Mouse (Mus musculus) brain, adult 2 months (tissue): ENCODE measurements around the gene Nsmce4a.

Experiments
- DNase-seq: peaks from one replicate; pipeline ENCODE4 v3.0.0; 2011; ENCODE audit warnings: low read depth, low spot score

The Nsmce4a gene

DNA sequence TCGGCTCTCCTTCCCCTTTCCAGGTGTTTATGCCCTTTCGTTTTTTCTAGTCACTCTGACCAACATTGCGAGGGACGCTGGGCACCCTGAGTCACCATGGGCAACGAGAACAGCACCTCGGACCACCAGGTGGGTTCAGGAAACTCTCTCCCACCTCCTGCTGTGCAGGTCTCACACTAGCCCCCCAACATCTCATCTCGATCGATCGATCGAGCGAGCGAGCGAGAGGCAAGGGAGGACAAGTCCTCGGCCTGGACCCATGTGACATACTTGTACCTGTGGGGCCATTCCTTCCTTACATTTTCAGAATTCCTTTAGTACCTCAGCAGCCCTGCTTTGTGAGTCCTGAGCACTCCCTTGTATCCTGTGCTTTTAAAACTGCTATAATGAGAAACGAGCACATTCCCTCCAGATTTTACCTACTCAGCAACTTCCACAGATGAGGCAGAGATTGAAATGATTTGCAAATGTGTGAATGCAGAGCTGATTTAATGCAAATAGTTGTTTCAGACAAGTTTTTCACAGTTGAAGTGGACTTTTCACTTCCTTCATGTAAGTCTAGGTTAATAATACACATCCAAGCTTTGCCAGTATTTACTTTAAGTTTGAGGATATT, 4.6 kb upstream of the Nsmce4a start, which contains the start of gene Tacc2:
Tacc2 (plus strand) TSS at position 51 of the 616 bp plus-strand sequence.
- DNase-seq = no peak

DNA sequence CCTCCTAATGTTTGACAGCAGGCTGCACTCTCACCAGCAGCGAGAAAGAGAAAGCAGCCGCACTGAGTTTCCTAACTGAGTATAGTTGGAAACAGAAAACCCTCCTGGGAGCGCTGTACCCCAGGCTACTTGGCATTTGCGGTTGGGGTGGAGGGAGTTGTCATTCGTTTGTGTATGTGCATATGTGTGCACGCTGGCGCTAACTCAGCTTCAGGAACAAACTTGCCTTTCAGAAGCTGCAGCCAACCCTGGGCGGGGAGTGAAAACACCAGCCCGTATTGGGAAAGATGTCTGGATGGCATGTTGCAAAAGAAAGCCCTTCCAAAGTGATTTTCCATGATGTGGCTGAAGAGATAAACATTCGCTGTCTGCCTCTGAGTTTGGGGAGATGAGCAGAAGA, 4.1 kb upstream of the Nsmce4a start:
- peak; percentile 47 for DNase-seq

DNA sequence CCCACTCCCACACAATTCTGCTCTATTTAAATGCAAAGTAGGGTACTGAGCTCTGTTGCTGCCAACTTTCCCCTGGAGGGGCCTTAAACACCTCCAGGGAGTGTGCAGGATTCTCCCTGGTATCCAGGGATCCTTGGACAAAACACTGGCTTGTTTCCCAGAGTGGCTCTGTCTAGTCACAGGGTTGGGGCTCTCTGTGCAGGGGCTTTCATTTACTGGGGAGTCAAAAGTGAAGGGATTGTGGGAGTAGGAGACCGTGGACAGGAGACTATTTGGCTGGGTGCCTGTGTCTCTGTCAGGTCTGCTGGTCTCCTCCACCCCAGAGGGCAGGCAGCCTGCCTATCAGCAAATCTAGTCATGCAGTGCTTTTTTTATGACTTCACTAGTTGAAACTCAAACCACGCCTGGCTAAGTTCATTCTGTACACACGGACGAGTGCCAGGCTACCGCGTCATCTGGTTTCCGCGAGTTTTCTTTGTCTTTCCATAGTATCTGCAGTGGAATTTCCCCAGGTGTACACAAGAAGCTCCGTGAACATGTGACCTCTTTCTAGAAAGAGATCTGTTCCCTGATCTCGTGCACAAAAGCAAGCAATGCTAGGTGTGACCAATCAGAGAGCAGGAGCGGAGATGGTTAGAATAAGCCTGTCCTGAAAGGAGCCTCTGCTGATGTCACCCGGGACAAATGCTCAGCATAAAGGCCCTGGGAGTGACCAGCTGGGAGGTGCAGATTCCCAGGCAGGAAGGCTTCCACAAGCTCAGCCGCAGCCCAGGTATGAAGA, 1.5 kb upstream of the Nsmce4a start:
- DNase-seq = peak; percentile 70

DNA sequence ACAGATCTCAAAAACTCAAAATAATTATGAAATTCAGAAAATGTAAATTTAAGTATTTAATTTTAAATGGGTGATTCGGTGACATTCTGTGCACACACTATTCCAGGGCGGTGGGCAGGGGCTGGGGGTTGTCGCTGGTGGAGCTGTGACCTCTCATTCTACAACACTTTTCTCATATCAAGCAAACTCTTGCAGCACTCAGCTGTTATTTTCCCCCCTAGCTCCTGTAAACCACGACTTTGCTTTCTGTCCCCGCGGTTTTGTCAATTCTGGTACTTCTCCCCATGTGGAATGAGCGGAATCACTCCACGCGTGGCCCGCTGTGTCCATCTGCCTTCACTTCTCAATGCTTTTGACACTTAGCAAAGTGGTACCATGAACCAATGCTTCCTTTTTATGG, 828 bp upstream of the Nsmce4a start:
- no peak for DNase-seq

DNA sequence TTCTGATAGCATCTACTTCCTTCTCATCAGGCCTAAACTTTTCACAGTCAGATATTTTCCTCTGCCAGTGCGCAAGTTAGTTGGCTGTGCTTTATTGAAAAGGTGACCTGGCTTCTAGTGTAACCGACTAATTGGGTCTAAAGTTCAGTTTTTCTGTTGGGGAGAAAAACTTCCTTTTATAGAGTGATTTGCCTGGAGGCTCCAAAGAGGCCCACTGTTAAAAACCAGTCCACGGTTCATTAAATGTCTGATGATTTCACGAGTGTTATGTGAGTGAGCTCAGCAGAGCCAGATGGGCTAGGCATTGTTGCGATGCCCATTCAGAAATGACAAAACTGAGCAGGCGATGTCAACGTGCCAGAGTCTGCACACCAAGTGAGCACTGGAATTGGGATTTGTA, 2.4 kb downstream of the Nsmce4a start:
- DNase-seq = no peak

DNA sequence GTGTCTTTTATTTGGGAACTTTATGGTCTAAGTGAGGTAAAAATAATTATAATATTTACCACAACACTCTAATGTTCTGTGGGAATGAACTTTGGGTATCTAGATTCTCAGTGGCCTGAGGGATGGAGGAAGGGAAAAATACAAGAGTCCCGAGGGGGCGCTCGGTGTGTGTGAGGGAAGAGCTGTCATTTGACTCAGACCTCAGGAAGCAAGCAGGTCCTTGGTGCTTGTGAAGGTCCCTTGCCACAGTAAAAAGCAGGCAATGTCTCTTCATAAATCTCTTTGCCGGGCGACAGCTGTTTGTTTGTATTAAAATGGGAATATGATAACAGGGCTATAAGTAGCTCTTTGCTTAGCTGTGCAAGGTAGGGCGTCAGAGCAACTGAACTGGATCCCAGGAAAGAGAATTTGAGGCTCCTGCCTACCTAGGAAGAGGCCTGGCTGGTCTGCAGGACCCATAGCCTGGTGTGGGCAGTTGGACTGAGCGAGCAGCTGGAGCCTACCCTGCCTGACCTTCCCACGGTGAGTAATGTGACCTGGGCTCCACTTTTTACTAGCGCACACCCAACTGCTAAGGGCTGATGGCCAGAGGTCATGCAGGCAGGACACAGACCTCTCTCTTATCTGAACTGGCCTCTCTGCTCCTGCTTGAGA, 4.0 kb downstream of the Nsmce4a start:
- DNase-seq = no peak

DNA sequence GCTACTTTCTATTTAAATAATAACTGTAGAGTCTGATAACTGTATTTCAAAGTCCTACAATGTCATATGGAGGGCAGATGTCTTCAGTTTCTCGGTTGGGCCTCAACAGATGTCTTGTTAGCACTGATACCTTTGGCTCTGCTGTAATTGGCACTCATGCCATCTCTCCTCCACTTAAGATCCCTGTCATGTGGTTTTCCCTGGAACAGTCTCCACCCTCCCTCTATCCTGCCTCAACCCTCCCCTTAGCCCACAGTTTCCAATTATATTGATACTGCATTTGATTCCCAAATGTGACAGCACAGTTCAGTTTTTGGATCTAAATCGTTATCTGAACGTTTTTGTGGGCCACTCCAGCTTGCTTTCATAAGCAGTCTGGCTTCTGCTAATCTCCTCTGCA, 8.3 kb downstream of the Nsmce4a start:
- DNase-seq = peak; percentile 50

DNA sequence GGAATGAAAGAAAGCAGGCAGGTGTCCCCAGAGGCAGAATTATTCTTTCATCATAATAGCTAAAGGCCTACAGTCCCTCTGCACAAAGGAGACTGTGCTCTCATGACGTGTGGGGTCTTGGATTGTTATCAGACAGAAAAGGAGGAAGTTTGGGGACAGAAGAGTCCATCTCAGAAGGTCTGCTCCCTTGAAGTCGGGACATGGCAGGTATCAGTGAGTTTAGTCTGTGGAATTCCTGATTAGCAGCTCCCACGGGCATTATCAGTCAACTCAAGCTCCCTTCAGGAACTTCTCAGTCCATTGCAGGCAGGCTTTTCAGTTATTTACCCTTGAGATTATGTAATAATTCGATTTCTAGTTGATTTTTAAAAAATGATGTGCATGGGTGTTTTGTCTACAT, 9.0 kb downstream of the Nsmce4a start:
- DNase-seq = no peak

DNA sequence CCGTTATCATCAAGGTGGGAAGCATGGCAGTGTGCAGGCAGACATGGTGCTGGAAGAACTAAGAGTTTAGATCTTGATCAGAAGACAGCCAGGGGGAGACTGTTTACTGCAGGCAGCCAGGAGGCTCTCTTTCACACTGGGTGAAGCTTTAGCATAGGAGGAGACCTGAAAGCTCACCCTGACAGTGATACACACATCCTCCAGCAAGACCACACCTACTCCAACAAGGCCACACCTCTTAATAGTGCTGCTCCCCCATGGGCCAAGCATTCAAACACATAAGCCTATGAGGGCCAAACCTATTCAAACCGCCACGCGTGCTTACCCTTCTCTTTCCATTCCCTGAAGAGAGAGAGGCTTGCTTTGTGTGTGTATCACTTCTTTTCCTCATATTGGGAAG, 9.6 kb downstream of the Nsmce4a start:
- DNase-seq = no peak

DNA sequence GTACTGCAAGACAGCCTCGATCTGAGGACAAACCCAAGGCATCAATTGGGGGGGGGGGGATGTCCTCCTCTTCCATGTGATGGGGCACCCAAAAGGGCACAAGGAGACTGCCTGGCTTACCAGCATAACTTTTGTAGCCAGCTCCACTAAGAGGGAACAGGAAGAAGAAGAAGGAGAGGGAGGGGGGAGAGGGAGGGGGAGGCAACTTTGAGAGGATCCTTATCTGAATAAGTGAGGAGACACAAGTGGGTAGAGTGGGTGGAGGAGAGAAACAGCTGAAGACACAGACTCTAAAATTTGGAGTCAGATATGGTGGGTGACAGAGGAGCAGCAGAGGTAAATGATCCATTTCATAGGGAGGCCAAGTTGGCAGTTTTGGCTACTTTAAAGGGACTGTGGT, 12.0 kb downstream of the Nsmce4a start:
- peak; percentile 42 for DNase-seq

DNA sequence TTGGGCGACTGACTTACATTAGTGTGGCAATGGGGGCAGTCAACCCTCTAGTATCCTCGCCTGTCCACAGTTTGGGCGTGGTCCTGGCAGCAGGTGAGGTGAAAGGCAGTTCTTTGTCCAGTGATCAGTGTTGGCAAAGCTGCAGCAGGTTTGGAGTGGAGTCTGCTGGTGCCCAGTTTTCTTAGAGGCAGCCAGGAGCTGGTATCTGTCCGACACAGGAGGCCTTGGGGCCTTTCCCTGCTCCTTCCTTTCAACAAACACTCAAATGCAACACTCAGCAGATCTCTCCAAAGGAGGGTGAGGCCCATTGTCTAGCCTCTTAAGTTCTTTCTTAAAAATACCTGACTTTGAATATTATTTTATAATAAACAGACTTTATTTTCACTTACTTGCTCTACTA, 14.3 kb downstream of the Nsmce4a start:
- no peak for DNase-seq

DNA sequence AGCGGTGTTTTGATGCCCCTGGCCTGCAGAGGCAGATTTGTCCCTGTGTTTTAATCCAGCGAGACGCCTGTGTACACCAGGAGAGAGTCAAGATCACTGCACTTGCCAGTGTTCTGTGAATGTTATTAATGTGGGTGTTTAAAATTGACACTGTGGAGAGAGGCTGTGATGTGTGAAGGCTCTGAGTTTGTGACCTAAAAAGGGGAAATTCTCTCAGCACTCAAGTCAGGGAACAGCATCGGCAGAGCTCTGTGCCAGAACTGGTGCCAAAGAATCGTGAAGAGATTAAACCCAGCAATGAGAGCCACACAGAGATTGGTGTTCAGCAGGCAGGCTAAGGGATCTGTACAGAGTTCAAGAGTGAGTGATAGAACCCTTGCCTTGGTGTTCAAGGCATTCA, 17.3 kb downstream of the Nsmce4a start:
- peak; percentile 66 for DNase-seq

DNA sequence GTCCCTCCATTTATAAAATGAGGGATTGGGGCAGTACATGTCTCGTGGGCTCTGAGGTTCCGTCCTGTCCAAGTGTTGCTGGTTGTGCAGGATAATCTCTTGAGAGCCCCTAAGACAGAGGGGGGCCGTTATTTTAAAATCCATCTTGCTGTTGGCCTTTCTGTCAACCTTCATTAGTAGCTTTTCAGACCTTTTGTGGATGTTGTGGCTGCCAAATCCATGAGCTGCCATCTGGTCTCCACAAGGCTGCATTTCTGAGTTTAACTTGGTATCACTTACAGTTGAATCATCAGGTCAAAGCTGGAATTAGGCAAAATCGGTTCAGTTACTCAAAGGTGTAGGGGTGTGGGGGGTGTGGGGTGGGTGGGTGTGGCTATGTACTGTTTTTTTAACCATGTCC, 19.6 kb downstream of the Nsmce4a start:
- DNase-seq = peak; percentile 90

DNA sequence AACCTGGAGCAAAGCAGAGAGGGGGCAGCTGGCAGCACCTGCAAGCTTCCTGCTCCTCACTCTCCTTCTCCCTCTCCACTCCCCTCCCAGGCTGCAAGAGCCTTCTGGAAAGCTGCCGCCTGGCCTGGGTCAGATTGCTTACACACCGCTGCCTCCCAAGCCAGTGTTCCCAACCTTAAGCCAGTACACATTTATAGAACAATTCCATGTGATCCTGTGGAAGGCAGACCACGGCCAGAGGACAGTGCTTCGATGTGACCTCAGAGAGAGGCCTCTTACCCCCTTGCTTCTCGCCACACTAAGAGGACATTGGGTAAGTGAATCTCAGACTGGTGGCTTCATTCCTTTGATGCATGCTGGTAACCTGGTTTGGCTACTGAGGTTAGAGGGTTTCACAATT, 20.1 kb downstream of the Nsmce4a start:
- DNase-seq = peak; percentile 90

DNA sequence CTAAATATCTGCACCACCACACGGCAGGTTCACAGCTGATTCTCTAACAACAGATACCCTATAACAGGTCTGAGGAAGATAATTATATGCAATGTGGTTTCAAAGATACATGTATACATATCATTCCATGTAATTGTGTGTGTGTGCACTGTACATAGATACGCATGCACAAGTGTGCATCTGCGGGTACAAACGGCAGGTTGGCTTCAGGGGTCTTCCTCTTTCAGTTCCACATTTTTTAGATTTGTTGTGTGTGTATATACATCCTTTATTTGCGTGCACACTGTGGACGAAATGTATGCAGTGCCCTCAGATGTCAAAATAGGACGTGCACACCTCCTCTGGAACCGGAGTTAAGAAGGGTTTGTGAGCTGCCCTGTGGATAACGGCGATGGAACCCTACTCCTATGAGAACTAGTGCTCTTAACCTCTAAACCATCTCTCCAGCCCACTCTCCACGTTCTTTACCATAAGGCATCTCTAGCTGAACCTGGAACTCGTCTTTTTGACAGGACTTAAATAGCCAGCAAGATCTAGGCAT, 25.2 kb downstream of the Nsmce4a start:
- no peak for DNase-seq

DNA sequence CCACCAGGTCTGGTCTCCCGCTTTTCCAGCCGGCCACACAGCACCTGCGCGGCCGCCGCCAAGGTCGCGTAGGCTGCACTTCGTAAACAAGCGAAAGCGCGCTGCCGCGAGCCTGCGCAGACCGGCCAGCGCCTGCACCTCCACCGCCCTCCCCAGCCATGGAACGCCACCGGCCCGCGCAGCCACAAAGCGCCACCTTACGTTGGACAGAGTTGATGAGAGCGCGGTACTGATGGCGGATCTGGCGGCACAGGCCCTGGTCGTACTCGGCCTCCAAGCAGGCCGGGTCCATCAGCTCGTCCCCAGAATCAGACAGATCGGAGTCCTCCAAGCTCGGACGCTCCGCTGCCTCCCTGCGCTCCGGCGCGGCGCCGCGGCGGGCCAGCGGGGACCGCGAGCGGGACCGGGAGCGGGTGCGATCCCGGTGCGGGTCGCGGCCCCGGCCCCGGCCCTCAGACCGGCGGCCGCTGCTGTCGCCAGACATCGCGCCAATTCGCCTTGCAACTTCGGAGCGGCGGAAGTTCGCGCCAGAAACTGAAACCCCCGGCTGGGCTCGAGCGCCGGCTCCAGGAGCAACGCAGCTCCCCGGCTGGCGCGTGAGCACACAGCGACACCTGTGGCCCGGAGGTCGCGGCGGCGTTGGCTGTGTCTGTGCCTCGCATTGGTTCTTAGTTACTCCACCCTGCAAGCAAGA, 26.0 kb downstream of the Nsmce4a start:
- DNase-seq = peak; percentile 98

DNA sequence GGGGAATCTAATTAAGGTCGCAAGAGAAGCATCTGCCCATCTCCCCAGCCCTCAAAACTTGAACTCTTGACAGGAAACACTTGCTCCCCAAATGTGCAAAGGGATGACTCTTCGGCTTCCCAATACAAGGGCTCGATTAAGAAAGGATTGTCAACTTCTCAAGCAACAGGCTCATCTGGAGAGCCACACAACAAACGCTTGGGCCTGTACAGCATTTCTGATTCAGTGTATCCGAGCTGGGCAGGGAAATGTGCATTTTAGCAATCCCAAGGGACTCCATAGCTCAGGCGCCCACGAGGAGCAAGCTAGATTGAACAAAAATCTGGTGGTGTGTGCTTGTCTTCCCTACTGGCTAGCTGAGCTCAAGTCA, 26.5 kb downstream of the Nsmce4a start:
- DNase-seq = no peak

DNA sequence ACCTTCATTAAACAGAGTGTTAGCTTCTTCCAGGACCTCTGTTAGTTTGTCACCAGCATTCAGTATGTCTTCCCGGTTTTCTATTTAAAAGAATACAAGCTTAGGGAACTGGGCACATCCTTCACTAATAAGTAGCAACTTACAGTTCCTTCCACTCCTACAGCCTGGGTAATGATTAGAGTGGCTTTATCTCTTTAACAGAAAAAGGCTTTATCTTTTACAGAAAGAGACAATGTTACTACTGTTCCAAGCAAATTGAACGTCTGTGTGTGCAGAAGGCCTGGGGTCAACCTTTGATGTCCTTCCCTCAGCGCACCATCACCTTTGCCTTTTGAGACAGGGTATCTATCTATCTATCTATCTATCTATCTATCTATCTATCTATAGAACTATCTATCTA, 27.0 kb downstream of the Nsmce4a start:
- no peak for DNase-seq

DNA sequence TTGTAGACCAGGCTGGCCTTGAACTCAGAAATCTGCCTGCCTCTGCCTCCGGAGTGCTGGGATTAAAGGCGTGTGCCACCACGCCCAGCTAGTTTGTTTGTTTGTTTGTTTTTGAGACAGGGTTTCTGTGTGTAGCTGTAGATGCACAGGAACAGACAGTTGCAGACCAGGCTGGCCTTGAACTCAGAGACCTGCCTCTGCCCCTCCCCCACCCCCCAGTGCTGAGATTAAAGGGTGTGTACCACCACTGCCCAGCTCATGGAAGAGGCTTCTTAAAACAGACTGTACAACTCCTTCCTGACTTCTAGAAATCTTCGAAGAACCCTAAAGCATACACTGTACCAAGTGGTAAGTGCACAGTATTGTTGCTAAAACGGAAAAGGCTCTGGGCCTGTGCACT, 27.5 kb downstream of the Nsmce4a start:
- no peak for DNase-seq

DNA sequence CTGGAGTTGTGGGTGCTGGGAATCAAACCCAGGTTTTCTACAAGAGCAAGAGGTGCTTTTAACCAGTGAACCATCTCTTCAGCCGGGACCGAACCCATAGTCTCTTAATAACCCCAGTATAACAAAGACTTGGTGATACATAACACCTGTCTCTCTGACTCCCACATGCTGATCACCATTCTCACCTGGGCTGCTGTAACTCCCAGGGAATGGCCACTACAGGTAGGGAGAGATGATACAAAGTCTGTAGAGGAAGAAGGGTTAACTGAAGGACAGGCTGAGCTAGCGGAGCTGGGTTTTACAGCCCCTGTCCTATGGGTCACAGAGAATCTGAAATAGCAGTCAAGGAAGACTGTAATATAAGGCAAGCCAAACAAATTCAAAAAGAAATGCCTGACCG, 29.7 kb downstream of the Nsmce4a start:
- DNase-seq = no peak

DNA sequence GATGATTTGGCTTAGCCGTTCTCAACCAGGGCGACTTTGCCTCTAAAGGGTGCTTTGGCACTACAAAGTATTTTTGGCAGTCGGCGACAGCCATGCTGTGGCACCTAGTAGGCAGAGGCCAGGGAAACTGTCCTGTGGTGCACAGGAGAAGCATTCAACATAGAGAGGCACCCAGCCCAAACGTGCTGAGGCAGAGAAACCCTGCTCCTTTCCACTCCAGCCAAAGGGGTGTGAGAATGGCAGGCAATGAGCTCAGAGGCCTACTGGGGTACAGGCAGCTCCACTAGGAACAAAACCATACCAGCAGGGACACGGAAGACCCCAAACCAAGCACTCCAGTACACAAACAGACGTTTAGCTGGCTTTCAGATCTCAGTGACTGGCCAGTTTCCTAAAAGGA, 32.7 kb downstream of the Nsmce4a start:
- DNase-seq = no peak

DNA sequence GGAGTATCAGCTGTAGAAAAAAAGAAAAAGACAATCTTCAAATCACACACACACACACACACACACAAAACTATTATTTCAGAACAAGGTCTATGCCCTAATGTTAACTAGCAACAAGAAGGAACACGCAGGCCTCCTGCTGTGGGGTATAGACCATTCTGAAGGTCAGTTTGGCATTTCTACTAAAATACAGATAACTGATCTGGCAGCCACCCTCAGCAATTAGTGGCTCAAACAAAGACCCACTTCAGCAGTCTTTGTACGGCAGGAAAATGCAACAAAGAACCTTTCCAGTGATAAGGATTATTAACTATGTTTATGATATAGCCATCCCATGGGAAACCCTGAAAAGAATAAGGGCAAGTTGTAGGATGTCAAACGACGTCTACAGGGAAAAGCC, 35.9 kb downstream of the Nsmce4a start:
- DNase-seq = no peak
